Mouse (Mus musculus) embryonic facial prominence, embryonic 15.5 days (tissue): ENCODE measurements around the gene Ttc24. TPM values are rescaled to one million over a fixed set of nuclear protein-coding genes. Genes with fewer than 3 reads are reported as not detected.

Source experiments
- ATAC-seq: fragments of 200-750 bp; cut with Nextera tagmentation; 2 replicates; pipeline ENCODE4 v1.8.0; 2017; ENCODE audit warnings: low read depth, moderate TSS enrichment; ENCODE audit not compliant: insufficient number of reproducible peaks, low FRiP score, low TSS enrichment
- H3K27ac ChIP-seq: fragments of 300-500 bp; sonication (generic); replicated peaks from 2 replicates; pipeline ENCODE4 v1.5.1; 2015; ENCODE audit warnings: mild to moderate bottlenecking, inconsistent platforms
- H3K27me3 ChIP-seq: fragments of 300-500 bp; sonication (generic); 2 replicates; pipeline ENCODE4 v1.6.1; 2015; ENCODE audit warnings: inconsistent platforms
- H3K36me3 ChIP-seq: fragments of 300-500 bp; sonication (generic); 2 replicates; pipeline ENCODE4 v1.6.1; 2015; ENCODE audit warnings: mild to moderate bottlenecking, inconsistent platforms
- H3K4me1 ChIP-seq: fragments of 300-500 bp; sonication (generic); 2 replicates; pipeline ENCODE4 v1.6.1; 2015; ENCODE audit warnings: inconsistent platforms
- H3K4me2 ChIP-seq: fragments of 300-500 bp; sonication (generic); replicated peaks from 2 replicates; pipeline ENCODE4 v1.6.1; 2015; ENCODE audit warnings: mild to moderate bottlenecking, inconsistent platforms
- H3K4me3 ChIP-seq: fragments of 300-500 bp; sonication (generic); replicated peaks from 2 replicates; pipeline ENCODE4 v1.5.1; 2015; ENCODE audit warnings: mild to moderate bottlenecking, inconsistent platforms
- H3K9ac ChIP-seq: fragments of 300-500 bp; sonication (generic); 2 replicates; pipeline ENCODE4 v1.6.1; 2015; ENCODE audit warnings: inconsistent platforms
- H3K9me3 ChIP-seq: fragments of 300-500 bp; sonication (generic); replicated peaks from 2 replicates; pipeline ENCODE4 v1.6.1; 2016; ENCODE audit warnings: inconsistent platforms
- WGBS: fragments of 180-500 bp; shearing (Covaris S2); methylation state at CpG from one replicate; pipeline ENCODE4 v1.1.7; 2015; 5-methylcytosine and 5-hydroxymethylcytosine counted together
- polyA plus RNA-seq: library from polyadenylated mRNA; unstranded; fragments of >200 nt; fragmentation: Nextera tagmentation; extraction: Ambion mirVana; gene quantifications from 2 replicates; pipeline ENCODE4 v1.2.1, GENCODE M21; 2015

Ttc24 gene
- 0.35 and 0.52 TPM in 2 replicates for polyA plus RNA-seq

GRCm38 (mm10) chr3:88078204-88078603 lies at the start of gene Ttc24:
Ttc24 (minus strand) TSS chr3:88078304.
- H3K9ac ChIP-seq, result no peak within 1 kb of the TSS
- H3K9me3 ChIP-seq, result no peaks in the 10 kb centered on the region
- no peak within 1 kb of the TSS for H3K4me2 ChIP-seq
- H3K4me3 ChIP-seq, result no peak within 1 kb of the TSS
- H3K4me1 ChIP-seq, result peaks cover 17% of the 10 kb centered on the region
- no peak within 1 kb of the TSS for H3K27ac ChIP-seq
- ATAC-seq, result no peak
- no peaks in the 10 kb centered on the region for H3K27me3 ChIP-seq
- no peaks in the 10 kb centered on the region for H3K36me3 ChIP-seq
- WGBS, result 58% methylated on average over 4 of the region's 4 CpGs

DNA sequence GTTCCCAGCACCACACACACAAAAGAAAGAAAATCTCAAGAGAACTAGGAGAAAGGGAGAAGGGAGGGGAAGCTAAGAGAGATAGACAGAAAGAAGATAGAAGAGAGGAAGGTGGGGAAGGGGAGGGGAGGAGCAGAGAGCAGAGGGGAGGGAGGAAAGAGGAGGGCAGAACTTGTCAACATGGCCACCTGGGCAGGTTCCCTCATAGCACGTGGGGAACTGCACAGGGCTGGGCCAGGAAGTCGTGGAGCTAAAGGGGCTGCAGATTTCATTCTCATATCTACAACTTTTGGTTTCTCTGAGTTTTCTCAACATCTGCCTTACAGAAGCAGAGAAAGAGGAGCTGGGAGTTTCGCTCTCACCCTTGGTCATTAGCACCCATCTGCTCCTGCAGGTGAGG lies 49.5 kb upstream of the Ttc24 start:
- no peaks in the 10 kb centered on the region for H3K4me1 ChIP-seq
- no peak overlapping the region for H3K4me3 ChIP-seq
- H3K36me3 ChIP-seq, result no peaks in the 10 kb centered on the region
- H3K27me3 ChIP-seq, result no peaks in the 10 kb centered on the region
- no peak for ATAC-seq
- H3K9ac ChIP-seq, result no peak overlapping the region
- H3K27ac ChIP-seq, result no peak overlapping the region
- no peaks in the 10 kb centered on the region for H3K9me3 ChIP-seq
- no peak overlapping the region for H3K4me2 ChIP-seq
- WGBS, result 52% methylated on average over 3 of the region's 3 CpGs

DNA sequence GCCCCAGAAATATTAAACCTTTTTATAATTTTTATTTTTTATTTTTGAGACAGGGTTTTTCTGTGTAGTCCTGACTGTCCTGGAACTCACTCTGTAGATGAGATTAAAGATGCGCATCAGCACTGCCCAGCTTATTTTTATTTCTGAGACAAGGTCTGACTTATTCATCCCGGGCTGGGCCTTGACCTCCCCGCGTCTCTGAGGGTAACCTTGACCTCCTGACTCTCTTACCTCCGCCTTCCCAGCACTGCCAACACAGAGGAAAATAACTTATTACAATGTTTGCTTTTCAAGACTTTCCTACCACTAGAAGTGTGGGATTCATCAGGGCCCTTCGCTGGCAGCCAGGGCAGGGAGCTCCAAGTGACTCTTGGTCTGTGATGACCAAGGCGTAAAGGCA lies 48.1 kb upstream of the Ttc24 start:
- ATAC-seq, result no peak
- Histone ChIP-seq H3K27me3 (no peaks in the 10 kb centered on the region), H3K4me2 (no peak overlapping the region), H3K9me3 (no peaks in the 10 kb centered on the region), H3K9ac (no peak overlapping the region), H3K36me3 (no peaks in the 10 kb centered on the region), H3K4me1 (no peaks in the 10 kb centered on the region), H3K27ac (no peak overlapping the region), H3K4me3 (no peak overlapping the region)
- WGBS, result 75% methylated on average over 7 of the region's 7 CpGs

DNA sequence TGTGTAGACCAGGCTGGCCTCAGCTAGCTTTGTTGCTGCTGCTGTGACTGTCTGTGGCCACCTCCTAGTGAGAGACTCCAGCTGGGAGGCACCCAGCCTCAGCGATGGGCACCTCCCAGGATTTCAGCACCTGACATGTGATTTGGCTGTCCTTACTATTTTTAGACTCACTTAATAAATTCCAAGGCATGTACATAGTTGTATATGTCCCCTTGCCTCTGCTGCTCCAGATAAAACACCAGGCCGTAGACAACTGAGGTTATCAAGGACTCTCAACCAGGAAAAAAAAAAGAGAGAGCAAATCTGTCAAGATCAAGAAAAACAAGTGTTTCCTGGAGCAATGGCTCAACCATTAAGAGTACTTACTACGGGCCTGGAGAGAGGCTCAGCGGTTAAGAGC lies 47.1 kb upstream of the Ttc24 start:
- H3K9ac ChIP-seq, result no peak overlapping the region
- no peak overlapping the region for H3K4me3 ChIP-seq
- no peak overlapping the region for H3K4me2 ChIP-seq
- peaks cover 4% of the 10 kb centered on the region; the same call in 1 of the 2 replicates for H3K36me3 ChIP-seq
- no peaks in the 10 kb centered on the region for H3K27me3 ChIP-seq
- no peaks in the 10 kb centered on the region for H3K9me3 ChIP-seq
- no peaks in the 10 kb centered on the region for H3K4me1 ChIP-seq
- no peak for ATAC-seq
- WGBS, result 72% methylated on average over 4 of the region's 4 CpGs
- no peak overlapping the region for H3K27ac ChIP-seq

- Histone ChIP-seq H3K4me2 (no peak overlapping the region), H3K27ac (no peak overlapping the region), H3K4me3 (no peak overlapping the region), H3K9ac (no peak overlapping the region), H3K36me3 (peaks cover 36% of the 10 kb centered on the region), H3K27me3 (no peaks in the 10 kb centered on the region), H3K4me1 (no peaks in the 10 kb centered on the region), H3K9me3 (no peaks in the 10 kb centered on the region)
- ATAC-seq, result no peak
- 72% methylated on average over 14 of the region's 14 CpGs for WGBS
These were observed 43.3 kb upstream of the Ttc24 start for GRCm38 (mm10) chr3:88121164-88122131.

DNA sequence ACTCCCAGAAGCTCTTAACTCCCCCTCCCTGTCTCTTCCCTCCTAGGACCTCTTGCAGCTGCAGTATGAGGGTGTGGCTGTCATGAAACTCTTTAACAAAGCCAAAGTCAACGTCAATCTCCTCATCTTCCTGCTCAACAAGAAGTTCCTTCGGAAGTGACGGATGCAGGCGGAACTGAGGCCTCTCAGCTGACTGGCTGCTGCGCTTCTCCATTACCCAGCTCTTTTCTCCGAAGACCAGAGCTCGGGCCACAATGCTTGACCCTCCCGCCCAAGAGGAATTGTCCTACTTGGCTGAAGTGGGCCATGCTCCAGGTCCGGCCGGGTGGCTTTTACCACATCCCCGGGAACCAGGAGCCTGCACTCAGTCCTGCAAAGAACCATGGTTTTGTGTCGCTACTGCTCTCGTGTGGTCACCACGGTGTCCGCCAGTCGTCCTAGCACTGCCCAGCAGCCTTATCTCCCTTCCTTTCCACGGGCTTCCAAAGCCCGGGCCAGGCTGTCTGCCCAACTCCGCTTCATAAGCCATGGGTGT lies 42.1 kb upstream of the Ttc24 start:
- Histone ChIP-seq H3K36me3 (peaks cover 46% of the 10 kb centered on the region), H3K27ac (no peak overlapping the region), H3K4me1 (no peaks in the 10 kb centered on the region), H3K4me3 (no peak overlapping the region), H3K9me3 (no peaks in the 10 kb centered on the region), H3K4me2 (no peak overlapping the region), H3K9ac (no peak overlapping the region), H3K27me3 (no peaks in the 10 kb centered on the region)
- ATAC-seq, result no peak
- WGBS, result 86% methylated on average over 19 of the region's 19 CpGs

DNA sequence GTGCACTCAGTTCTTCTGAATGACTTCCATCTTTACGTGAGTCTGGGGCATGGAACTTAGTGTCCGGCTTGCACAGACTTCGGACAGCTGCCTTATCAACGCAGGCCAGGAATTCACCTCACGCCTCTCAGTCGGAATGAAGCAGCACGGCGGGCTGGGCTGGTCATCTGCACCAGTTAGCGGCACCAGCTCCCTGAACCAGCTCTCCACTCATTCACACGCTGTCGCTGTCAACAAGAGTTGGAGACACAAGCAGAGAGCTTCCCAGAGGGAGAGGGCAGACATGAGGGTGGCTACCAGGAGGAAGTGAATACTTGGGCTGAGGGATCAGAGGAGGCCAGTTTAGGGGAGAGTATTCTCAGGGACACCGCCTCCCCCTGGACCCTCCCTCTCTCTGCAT lies 36.3 kb upstream of the Ttc24 start:
- no peak for ATAC-seq
- peaks cover 88% of the 10 kb centered on the region for H3K36me3 ChIP-seq
- no peak overlapping the region for H3K4me3 ChIP-seq
- H3K4me1 ChIP-seq, result no peaks in the 10 kb centered on the region
- no peak overlapping the region for H3K4me2 ChIP-seq
- no peaks in the 10 kb centered on the region for H3K27me3 ChIP-seq
- no peaks in the 10 kb centered on the region for H3K9me3 ChIP-seq
- no peak overlapping the region for H3K27ac ChIP-seq
- H3K9ac ChIP-seq, result no peak overlapping the region
- WGBS, result 91% methylated on average over 12 of the region's 12 CpGs

- Histone ChIP-seq H3K9me3 (no peaks in the 10 kb centered on the region), H3K36me3 (peaks cover 84% of the 10 kb centered on the region)
- ATAC-seq, result no peak
These were observed 31.0 kb upstream of the Ttc24 start for GRCm38 (mm10) chr3:88109126-88109525.

GRCm38 (mm10) chr3:88106126-88106525 lies 28.0 kb upstream of the Ttc24 start:
- peaks cover 84% of the 10 kb centered on the region for H3K36me3 ChIP-seq
- H3K4me2 ChIP-seq, result no peak overlapping the region
- H3K4me3 ChIP-seq, result no peak overlapping the region
- 85% methylated on average over 4 of the region's 4 CpGs for WGBS
- H3K27ac ChIP-seq, result no peak overlapping the region
- no peaks in the 10 kb centered on the region for H3K9me3 ChIP-seq
- no peaks in the 10 kb centered on the region for H3K27me3 ChIP-seq
- no peak for ATAC-seq
- H3K9ac ChIP-seq, result no peak overlapping the region
- no peaks in the 10 kb centered on the region for H3K4me1 ChIP-seq

More at GRCm38 (mm10) chr3:88109126-88109525, 31.0 kb upstream of the Ttc24 start:
- H3K4me2 ChIP-seq, result no peak overlapping the region
- H3K4me1 ChIP-seq, result no peaks in the 10 kb centered on the region
- H3K4me3 ChIP-seq, result no peak overlapping the region
- H3K9ac ChIP-seq, result no peak overlapping the region
- H3K27ac ChIP-seq, result no peak overlapping the region
- no peaks in the 10 kb centered on the region for H3K27me3 ChIP-seq
- WGBS, result 89% methylated on average over 6 of the region's 6 CpGs

GRCm38 (mm10) chr3:88102611-88103010 lies 24.5 kb upstream of the Ttc24 start:
- H3K27ac ChIP-seq, result peak overlapping the region; percentile 48; the same call in 1 of the 2 replicates
- no peak overlapping the region for H3K9ac ChIP-seq
- 73% methylated on average over 6 of the region's 6 CpGs for WGBS

DNA sequence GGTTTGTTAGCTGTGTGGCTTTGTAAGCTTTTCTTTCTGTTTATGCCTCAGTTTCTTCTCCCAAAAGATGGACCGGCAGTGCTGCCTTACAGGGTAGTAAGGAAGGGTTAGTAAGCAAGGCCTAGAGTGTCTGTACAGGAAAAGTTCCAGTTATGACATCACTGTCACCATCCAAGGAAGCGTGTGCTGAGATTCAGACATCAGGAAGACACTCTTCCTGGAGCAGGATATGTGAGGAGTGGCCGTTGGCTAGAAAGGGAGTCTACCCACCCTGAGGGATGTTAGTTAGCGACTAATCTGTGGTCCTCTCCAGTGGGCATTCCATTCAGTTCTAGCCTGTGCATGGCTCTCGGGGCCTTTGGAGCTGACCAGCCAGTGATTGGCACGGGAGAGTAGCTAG lies 24.1 kb upstream of the Ttc24 start:
- Histone ChIP-seq H3K9ac (no peak overlapping the region), H3K4me3 (no peak overlapping the region), H3K27me3 (no peaks in the 10 kb centered on the region), H3K36me3 (peaks cover 74% of the 10 kb centered on the region), H3K27ac (peak overlapping the region; percentile 48; the same call in 1 of the 2 replicates), H3K4me2 (no peak overlapping the region), H3K9me3 (no peaks in the 10 kb centered on the region), H3K4me1 (no peaks in the 10 kb centered on the region)
- ATAC-seq, result no peak
- 79% methylated on average over 6 of the region's 6 CpGs for WGBS

More at GRCm38 (mm10) chr3:88102611-88103010, 24.5 kb upstream of the Ttc24 start:
- no peaks in the 10 kb centered on the region for H3K27me3 ChIP-seq
- H3K4me1 ChIP-seq, result no peaks in the 10 kb centered on the region
- no peak overlapping the region for H3K4me3 ChIP-seq
- peaks cover 75% of the 10 kb centered on the region for H3K36me3 ChIP-seq
- no peak overlapping the region for H3K4me2 ChIP-seq
- ATAC-seq, result no peak
- H3K9me3 ChIP-seq, result no peaks in the 10 kb centered on the region
